Mouse (Mus musculus) stomach, embryonic 16.5 days (tissue): ENCODE measurements at regions not wholly inside any gene's neighbourhood (a gene's known extent, or its start where the extent isn't known, plus 50 kb on each side); places are given as distances from the start of the nearest gene placed in this dataset.
"Not testable (repeated sequence)": the region's sequence is repeated elsewhere in the genome, so short reads cannot be mapped to it uniquely, and the experiment has no call there.

Experiments used
- ATAC-seq: fragments of 200-750 bp; cut with Nextera tagmentation; 2 replicates; pipeline ENCODE4 v1.8.0; 2017; ENCODE audit warnings: moderate number of reproducible peaks, moderate TSS enrichment; ENCODE audit not compliant: insufficient read depth, low FRiP score
- H3K27ac ChIP-seq: fragments of 300-500 bp; sonication (generic); 2 replicates; pipeline ENCODE4 v1.5.1; 2014; ENCODE audit warnings: low read length
- H3K27me3 ChIP-seq: fragments of 300-500 bp; sonication (generic); 2 replicates; pipeline ENCODE4 v1.6.1; 2014; ENCODE audit warnings: low read length, control low read depth, mixed read lengths; ENCODE audit not compliant: control insufficient read depth, insufficient read depth
- H3K36me3 ChIP-seq: fragments of 300-500 bp; sonication (generic); 2 replicates; pipeline ENCODE4 v1.6.1; 2014; ENCODE audit warnings: low read length; ENCODE audit not compliant: control insufficient read depth, insufficient read depth
- H3K4me1 ChIP-seq: fragments of 300-500 bp; sonication (generic); 2 replicates; pipeline ENCODE4 v1.6.1; 2014; ENCODE audit warnings: low read length, control low read depth, mixed read lengths; ENCODE audit not compliant: control insufficient read depth, insufficient read depth
- H3K4me2 ChIP-seq: fragments of 300-500 bp; sonication (generic); 2 replicates; pipeline ENCODE4 v1.6.1; 2014; ENCODE audit warnings: low read depth, low read length, mixed read lengths
- H3K4me3 ChIP-seq: fragments of 300-500 bp; sonication (generic); replicated peaks from 2 replicates; pipeline ENCODE4 v1.5.1; 2014; ENCODE audit warnings: mild to moderate bottlenecking, low read length
- H3K9ac ChIP-seq: fragments of 300-500 bp; sonication (generic); 2 replicates; pipeline ENCODE4 v1.6.1; 2014; ENCODE audit warnings: low read length
- H3K9me3 ChIP-seq: fragments of 300-500 bp; sonication (generic); replicated peaks from 2 replicates; pipeline ENCODE4 v1.6.1; 2016; ENCODE audit warnings: low read length, control low read depth; ENCODE audit not compliant: control insufficient read depth
- WGBS: fragments of 180-500 bp; shearing (Covaris S2); extraction: QIAGEN DNeasy Blood & Tissue Kit; methylation state at CpG from one replicate; pipeline ENCODE4 v1.1.7; 2014; 5-methylcytosine and 5-hydroxymethylcytosine counted together

DNA sequence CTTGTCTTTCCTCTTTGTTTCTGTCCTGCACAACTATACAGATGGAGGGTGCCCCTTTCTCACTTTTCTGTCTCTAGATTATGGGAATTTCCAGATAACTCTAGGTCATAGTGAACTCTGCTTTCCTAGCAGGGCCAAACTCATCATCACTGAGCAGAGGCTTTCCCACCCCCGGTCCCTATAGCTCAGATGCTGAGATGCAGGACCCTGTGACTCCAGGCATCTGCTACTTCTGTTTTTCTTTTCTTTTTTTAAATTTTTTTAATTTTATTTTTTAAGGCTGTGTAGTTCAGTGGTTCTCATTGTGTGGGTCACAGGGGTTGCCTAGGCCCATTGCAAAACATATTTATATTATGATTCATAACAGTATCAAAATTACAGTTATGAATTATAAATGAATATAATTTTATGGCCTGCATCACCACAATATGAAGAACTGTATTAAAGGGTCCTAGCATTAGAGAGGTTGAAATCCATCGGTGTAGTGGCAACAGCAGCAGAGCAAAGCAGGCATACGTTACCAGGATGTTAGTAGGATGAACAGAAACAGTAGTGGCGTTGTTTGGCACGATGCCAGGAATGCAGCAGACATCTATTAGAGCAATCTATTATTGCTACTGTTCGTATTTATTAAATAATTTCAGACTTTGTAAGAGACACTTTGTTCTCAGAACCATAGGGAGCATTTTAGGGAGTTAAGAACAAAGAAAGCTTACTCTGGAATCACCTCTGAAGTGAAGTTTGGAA is 343.8 kb downstream of the Edem1 start:
- no peak overlapping the region for H3K4me3 ChIP-seq
- no peaks in the 10 kb centered on the region for H3K9me3 ChIP-seq
- no peak overlapping the region for H3K9ac ChIP-seq
- no peaks in the 10 kb centered on the region for H3K4me1 ChIP-seq
- H3K27ac ChIP-seq = no peak overlapping the region
- H3K27me3 ChIP-seq = no peaks in the 10 kb centered on the region
- ATAC-seq = no peak
- H3K36me3 ChIP-seq = no peaks in the 10 kb centered on the region
- no peak overlapping the region for H3K4me2 ChIP-seq
- WGBS = 46% methylated on average over 6 of the region's 6 CpGs

DNA sequence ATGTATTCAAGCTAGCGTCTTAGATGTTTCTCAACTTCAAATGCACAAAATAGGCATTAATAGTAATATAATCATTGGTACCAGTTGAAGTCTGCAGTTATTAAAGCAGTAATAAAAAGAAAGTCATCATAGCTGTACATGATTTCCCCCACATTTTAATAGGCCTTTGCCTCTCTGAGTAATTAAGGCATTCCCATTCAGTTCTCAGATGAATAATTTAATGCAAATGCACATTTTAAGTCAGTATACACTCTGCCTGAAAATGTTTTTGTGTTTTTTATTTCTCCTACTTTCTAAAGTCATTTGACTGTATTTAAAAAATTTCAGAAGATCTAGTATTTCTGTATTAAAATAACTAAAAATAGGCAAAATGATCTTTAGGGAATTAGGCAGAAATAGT is 344.6 kb downstream of the Edem1 start:
- 75% methylated on average over 1 of the region's 1 CpGs for WGBS
- no peak overlapping the region for H3K27ac ChIP-seq

DNA sequence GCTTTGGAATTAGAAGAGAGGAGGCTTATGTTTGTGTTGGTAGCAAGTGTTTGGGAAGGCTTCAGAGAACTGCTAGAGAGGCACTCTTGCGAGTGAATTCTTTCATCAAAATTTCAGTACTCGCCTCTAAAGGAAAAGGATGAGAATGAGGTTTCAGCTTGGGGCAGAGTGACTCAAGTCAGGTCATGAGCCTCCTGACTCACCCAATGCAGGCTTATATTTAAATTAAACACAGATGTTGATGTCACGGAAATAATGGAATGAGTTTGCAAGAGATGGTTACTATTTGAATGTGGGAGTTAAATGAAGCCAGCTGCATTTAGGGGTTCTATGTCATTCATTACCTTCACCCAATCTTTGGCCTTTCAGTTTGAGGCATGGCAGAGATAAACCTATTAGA is 348.4 kb downstream of the Edem1 start:
- no peaks in the 10 kb centered on the region for H3K9me3 ChIP-seq
- no peak overlapping the region for H3K9ac ChIP-seq
- 49% methylated on average over 3 of the region's 3 CpGs for WGBS
- H3K4me3 ChIP-seq = no peak overlapping the region
- H3K36me3 ChIP-seq = no peaks in the 10 kb centered on the region
- H3K27me3 ChIP-seq = no peaks in the 10 kb centered on the region
- ATAC-seq = no peak
- H3K27ac ChIP-seq = no peak overlapping the region
- H3K4me1 ChIP-seq = no peaks in the 10 kb centered on the region
- H3K4me2 ChIP-seq = no peak overlapping the region

More for the DNA sequence above, 344.6 kb downstream of the Edem1 start:
- Histone ChIP-seq H3K36me3 (no peaks in the 10 kb centered on the region), H3K4me1 (no peaks in the 10 kb centered on the region), H3K4me2 (no peak overlapping the region), H3K9me3 (no peaks in the 10 kb centered on the region), H3K4me3 (no peak overlapping the region), H3K27me3 (no peaks in the 10 kb centered on the region), H3K9ac (no peak overlapping the region)
- no peak for ATAC-seq

DNA sequence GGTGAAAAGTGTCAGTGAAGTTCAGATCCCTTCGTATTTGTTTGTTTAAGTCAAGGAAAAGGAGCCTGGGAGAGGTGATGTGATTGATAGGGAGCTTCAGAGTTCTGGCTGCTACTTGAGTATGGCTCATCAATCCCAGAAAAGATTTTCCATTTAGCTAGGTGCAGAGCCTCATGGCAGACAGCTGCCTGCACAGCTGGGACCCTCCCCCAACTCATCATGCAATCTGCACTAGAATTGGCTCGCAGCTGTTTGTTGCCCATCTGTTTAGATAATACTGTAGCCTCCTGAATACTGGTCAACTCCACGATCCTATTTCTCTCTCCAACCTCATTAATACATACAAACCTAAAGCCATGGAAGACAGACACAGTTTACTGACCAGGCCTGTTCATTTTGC is 354.4 kb downstream of the Edem1 start:
- no peak for ATAC-seq
- Histone ChIP-seq H3K27me3 (no peaks in the 10 kb centered on the region), H3K9ac (no peak overlapping the region), H3K36me3 (no peaks in the 10 kb centered on the region), H3K27ac (no peak overlapping the region), H3K4me1 (no peaks in the 10 kb centered on the region), H3K4me2 (no peak overlapping the region), H3K9me3 (no peaks in the 10 kb centered on the region), H3K4me3 (no peak overlapping the region)
- 14% methylated on average over 3 of the region's 3 CpGs for WGBS

DNA sequence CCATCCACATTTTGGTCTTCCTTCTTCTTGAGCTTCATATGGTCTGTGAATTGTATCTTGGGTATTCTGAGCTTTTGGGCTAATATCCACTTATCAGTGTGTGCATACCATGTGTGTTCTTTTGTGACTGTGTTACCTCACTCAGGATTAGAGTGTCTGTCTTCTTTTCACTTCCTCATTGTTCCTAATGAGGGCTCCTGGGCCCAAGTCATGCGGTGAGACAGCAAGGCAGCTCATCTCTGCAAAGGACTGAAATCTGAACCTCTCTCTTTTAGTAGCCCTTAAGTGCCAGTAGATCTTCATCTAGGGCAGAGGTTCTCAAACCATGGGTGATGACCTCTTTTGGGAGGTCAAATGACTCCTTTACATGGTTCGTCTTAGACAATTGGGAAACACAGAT is 364.6 kb downstream of the Edem1 start:
- not testable (repeated sequence) for H3K27ac ChIP-seq, H3K36me3 ChIP-seq, H3K4me1 ChIP-seq, H3K4me2 ChIP-seq, H3K4me3 ChIP-seq, H3K9me3 ChIP-seq, H3K9ac ChIP-seq, H3K27me3 ChIP-seq, ATAC-seq
- 75% methylated on average over 2 of the region's 2 CpGs for WGBS

DNA sequence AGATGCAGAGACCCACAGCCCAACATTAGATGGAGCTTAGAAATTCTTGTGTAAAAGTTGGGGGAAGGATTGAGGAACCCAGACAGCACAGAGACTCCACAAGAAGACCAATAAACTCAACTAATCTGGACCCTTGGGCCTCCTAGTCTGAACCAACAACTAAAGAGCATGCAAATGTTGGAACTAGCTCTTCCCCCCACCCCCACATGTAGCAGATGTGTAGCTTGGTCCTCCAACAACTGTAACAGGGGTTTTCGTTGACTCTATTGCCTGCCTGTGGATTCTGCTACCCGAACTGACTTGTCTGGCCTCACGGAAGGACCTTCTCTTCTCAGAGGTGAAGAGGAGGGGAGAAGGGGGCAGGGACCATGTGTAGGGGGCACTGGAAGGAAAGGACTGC is 365.2 kb downstream of the Edem1 start:
- H3K9ac ChIP-seq = no peak overlapping the region
- H3K4me1 ChIP-seq = no peaks in the 10 kb centered on the region
- no peak overlapping the region for H3K4me2 ChIP-seq
- no peaks in the 10 kb centered on the region for H3K36me3 ChIP-seq
- no peak for ATAC-seq
- H3K27me3 ChIP-seq = no peaks in the 10 kb centered on the region
- H3K4me3 ChIP-seq = no peak overlapping the region
- 83% methylated on average over 3 of the region's 3 CpGs for WGBS
- H3K9me3 ChIP-seq = no peaks in the 10 kb centered on the region
- no peak overlapping the region for H3K27ac ChIP-seq

DNA sequence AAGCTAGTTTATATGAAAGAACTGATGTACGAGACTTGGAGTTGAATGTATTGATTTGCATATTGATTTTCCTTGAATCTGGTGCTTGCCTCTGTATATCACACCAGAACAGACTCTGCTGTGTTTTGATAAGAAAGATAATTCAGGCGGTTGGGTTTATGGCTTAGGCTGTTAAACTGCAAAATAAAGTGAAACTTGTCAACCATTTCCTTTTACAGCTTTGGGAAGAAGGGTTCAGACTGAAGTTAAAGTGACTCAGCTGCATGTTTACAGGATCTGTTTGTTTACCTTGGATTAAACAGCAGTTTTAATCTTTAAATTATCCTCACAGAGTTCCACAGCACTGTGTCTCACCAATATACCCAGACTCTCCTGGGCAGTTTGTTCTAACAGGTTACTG is 381.3 kb downstream of the Edem1 start:
- H3K4me2 ChIP-seq = no peak overlapping the region
- ATAC-seq = no peak
- H3K4me3 ChIP-seq = no peak overlapping the region
- H3K4me1 ChIP-seq = no peaks in the 10 kb centered on the region
- no peaks in the 10 kb centered on the region for H3K27me3 ChIP-seq
- 47% methylated on average over 2 of the region's 2 CpGs for WGBS
- no peaks in the 10 kb centered on the region for H3K36me3 ChIP-seq
- no peaks in the 10 kb centered on the region for H3K9me3 ChIP-seq
- H3K27ac ChIP-seq = no peak overlapping the region
- H3K9ac ChIP-seq = no peak overlapping the region

DNA sequence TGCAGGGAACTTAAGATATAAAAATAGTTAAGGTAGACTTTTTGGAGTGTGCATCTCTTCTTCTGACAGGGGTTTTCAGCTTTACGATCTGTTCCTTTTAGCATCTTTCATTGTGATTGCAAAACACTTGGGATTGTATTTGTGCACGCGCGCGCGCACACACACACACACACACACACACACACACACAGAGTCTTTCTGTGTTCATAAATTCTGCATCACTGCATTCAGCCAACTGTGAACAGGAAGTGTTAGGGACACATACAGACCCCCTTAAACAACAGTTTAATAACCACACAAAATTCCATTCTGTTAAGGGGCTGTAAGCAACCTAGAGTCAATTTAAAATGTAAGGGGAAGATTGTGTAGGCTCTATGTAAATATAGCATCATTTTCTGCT is 401.9 kb downstream of the Edem1 start:
- Histone ChIP-seq H3K4me3 (no peak overlapping the region), H3K27ac (no peak overlapping the region), H3K27me3 (no peaks in the 10 kb centered on the region), H3K9ac (no peak overlapping the region), H3K36me3 (no peaks in the 10 kb centered on the region), H3K4me1 (no peaks in the 10 kb centered on the region), H3K9me3 (no peaks in the 10 kb centered on the region), H3K4me2 (no peak overlapping the region)
- WGBS = 94% methylated on average over 6 of the region's 6 CpGs
- no peak for ATAC-seq

DNA sequence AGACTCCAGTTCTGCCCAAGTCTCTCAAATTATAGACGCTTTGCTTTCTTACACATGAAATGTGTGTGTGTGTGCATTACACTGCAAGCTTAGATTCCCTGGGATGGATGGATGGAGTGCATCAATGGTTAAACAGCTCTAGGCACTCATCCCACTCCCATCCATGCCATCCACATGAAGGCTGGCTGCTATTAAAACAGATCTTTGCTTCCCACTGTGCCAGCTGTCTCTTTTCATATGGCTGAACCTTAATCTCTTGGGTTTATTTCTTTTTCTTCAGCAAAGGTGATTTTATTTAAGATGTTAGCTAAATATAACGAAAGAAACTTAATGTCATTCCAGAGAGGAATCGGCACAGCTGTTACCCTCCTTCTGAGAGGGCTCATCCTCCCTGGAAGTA is 405.0 kb downstream of the Edem1 start:
- H3K4me1 ChIP-seq = no peaks in the 10 kb centered on the region
- no peak overlapping the region for H3K4me3 ChIP-seq
- 54% methylated on average over 3 of the region's 3 CpGs for WGBS
- no peaks in the 10 kb centered on the region for H3K27me3 ChIP-seq
- H3K36me3 ChIP-seq = no peaks in the 10 kb centered on the region
- no peak overlapping the region for H3K27ac ChIP-seq
- ATAC-seq = no peak
- H3K4me2 ChIP-seq = no peak overlapping the region
- no peak overlapping the region for H3K9ac ChIP-seq
- no peaks in the 10 kb centered on the region for H3K9me3 ChIP-seq
